Mouse (Mus musculus): ENCODE results near the gene Serhl.
"Not testable (repeated sequence)": the region's sequence is repeated elsewhere in the genome, so short reads cannot be mapped to it uniquely, and the experiment has no call there.

Serhl gene

GRCm38 (mm10) chr15:83124625-83125024 lies 35.3 kb downstream of the Serhl start:
- no peak for DNase-seq (ENCODE audit: low read depth, low spot score)

GRCm38 (mm10) chr15:83126582-83126981 lies 37.3 kb downstream of the Serhl start:
- DNase-seq (ENCODE audit: low read depth, low spot score), result no peak

- DNase-seq (ENCODE audit: low read depth, low spot score), result not testable (repeated sequence)
Measured at GRCm38 (mm10) chr15:83127037-83127436, 37.7 kb downstream of the Serhl start.

GRCm38 (mm10) chr15:83129530-83130231 lies 40.4 kb downstream of the Serhl start:
- no peak for DNase-seq (ENCODE audit: low read depth, low spot score)

GRCm38 (mm10) chr15:83134671-83135070 lies 45.4 kb downstream of the Serhl start:
- DNase-seq (ENCODE audit: low read depth, low spot score), result no peak

- DNase-seq (ENCODE audit: low read depth, low spot score), result no peak
Measured at GRCm38 (mm10) chr15:83135654-83136053, 46.3 kb downstream of the Serhl start.

GRCm38 (mm10) chr15:83142861-83143260 lies 53.6 kb downstream of the Serhl start:
- DNase-seq (ENCODE audit: low read depth, low spot score), result peak; percentile 80

- no peak for DNase-seq (ENCODE audit: low read depth, low spot score)
Measured at GRCm38 (mm10) chr15:83145541-83145940, 56.2 kb downstream of the Serhl start.

GRCm38 (mm10) chr15:83148395-83148794 lies 59.1 kb downstream of the Serhl start:
- peak; percentile 54 for DNase-seq (ENCODE audit: low read depth, low spot score)

GRCm38 (mm10) chr15:83148801-83149195 lies 59.5 kb downstream of the Serhl start:
- peak; percentile 50 for DNase-seq (ENCODE audit: low read depth, low spot score)

GRCm38 (mm10) chr15:83149196-83150072 lies 60.1 kb downstream of the Serhl start, which contains the start of gene Poldip3:
TSS of gene Poldip3 (minus strand) at chr15:83149384.
- peak; percentile 97 for DNase-seq (ENCODE audit: low read depth, low spot score)

- DNase-seq (ENCODE audit: low read depth, low spot score), result no peak
Measured at GRCm38 (mm10) chr15:83150073-83150442, 60.8 kb downstream of the Serhl start.

GRCm38 (mm10) chr15:83150694-83151093 lies 61.4 kb downstream of the Serhl start:
- DNase-seq (ENCODE audit: low read depth, low spot score), result no peak

GRCm38 (mm10) chr15:83154309-83154708 lies 65.0 kb downstream of the Serhl start:
- no peak for DNase-seq (ENCODE audit: low read depth, low spot score)

- no peak for DNase-seq (ENCODE audit: low read depth, low spot score)
Measured at GRCm38 (mm10) chr15:83155672-83156419, 66.5 kb downstream of the Serhl start.

- peak; percentile 95 for DNase-seq (ENCODE audit: low read depth, low spot score)
Measured at GRCm38 (mm10) chr15:83156929-83157666, 67.8 kb downstream of the Serhl start.

GRCm38 (mm10) chr15:83157667-83158064 lies 68.4 kb downstream of the Serhl start:
- no peak for DNase-seq (ENCODE audit: low read depth, low spot score)

- no peak for DNase-seq (ENCODE audit: low read depth, low spot score)
Measured at GRCm38 (mm10) chr15:83158587-83159160, 69.4 kb downstream of the Serhl start.

- DNase-seq (ENCODE audit: low read depth, low spot score), result no peak
Measured at GRCm38 (mm10) chr15:83159823-83160222, 70.5 kb downstream of the Serhl start.

- no peak for DNase-seq (ENCODE audit: low read depth, low spot score)
Measured at GRCm38 (mm10) chr15:83160561-83160960, 71.3 kb downstream of the Serhl start.

Data from 3T3-L1 (cell line).